Mouse (Mus musculus): ENCODE data around the gene Chrnd. TPM values are rescaled to one million over a fixed set of nuclear protein-coding genes. Genes with fewer than 3 reads are reported as not detected.

Gene Chrnd
- polyA plus RNA-seq, 1 experiment from 2014 or later: 0.17 TPM

DNA sequence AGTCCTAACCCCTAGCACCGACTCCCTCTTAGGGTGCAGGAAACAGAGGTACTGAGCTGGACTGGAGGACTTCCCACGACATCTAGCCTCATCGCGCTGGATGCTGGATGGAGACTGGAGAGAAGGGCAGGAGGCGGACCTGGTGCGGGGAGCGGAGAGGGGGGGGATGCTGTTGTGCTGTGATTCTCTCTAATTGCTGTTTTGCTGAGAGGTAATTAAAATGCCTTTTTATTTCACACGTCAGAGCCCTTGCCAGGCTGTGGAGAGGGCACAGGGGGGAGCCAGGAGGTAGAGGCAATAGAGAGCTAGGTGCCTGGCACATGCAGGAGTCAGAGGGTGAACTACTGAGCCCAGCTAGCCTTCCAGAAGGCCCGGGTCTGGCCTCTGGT is 25.6 kb upstream of the Chrnd start:
- Histone ChIP-seq H3K9me3 (replicated peaks; ENCODE audit: low read length) (no peaks in the 10 kb centered on the region), H3K27me3 (ENCODE audit: insufficient read depth, low read length) (peaks cover 4% of the 10 kb centered on the region; the same call in 1 of the 2 replicates), H3K4me3 (replicated peaks; ENCODE audit: low read depth, low read length) (no peak overlapping the region), H3K9ac (ENCODE audit: low read depth, low read length) (no peak overlapping the region), H3K4me1 (replicated peaks; ENCODE audit: insufficient read depth, low read length) (no peaks in the 10 kb centered on the region), H3K36me3 (ENCODE audit: insufficient read depth, low read length) (no peaks in the 10 kb centered on the region), H3K27ac (no peak overlapping the region), H3K4me2 (ENCODE audit: low read length) (no peak overlapping the region)
- no peak for TF ChIP-seq CTCF (IDR thresholded peaks at IDR 0.05; ENCODE audit: low read depth)
- DNase-seq (ENCODE audit: low spot score) (no peak), ATAC-seq (replicated peaks; ENCODE audit: low FRiP score, low read depth) (no peak)
- 42% methylated on average over 9 of the region's 9 CpGs for WGBS

DNA sequence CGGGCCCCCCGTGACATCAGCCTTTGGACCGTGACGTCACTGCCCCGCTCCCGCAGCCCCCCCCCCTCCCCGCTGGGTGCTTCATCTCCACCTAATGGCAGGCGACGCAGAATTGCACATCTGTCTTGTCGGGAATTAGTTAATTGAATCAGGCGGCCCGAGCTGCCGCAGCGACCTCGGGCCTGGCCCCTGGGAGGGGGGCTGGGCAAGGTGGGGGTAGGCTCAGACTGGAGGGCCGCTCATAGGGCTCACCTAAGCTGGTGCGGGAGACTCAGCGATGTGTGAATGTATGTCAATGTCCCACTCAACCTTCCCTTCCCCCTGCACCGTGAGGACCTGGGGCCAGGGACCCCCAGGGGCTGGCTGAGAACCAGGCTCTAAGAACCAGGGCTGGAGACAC is 19.9 kb upstream of the Chrnd start:
- peaks cover 10% of the 10 kb centered on the region for H3K27me3 ChIP-seq (ENCODE audit: insufficient read depth, low read length)
- DNase-seq (ENCODE audit: low spot score) (no peak), ATAC-seq (replicated peaks; ENCODE audit: low FRiP score, low read depth) (no peak; the same call in 1 of the 2 replicates)
- no peak overlapping the region for H3K4me3 ChIP-seq (replicated peaks; ENCODE audit: low read depth, low read length)
- no peaks in the 10 kb centered on the region for H3K9me3 ChIP-seq (replicated peaks; ENCODE audit: low read length)
- 14% methylated on average over 19 of the region's 19 CpGs for WGBS
- no peaks in the 10 kb centered on the region for H3K4me1 ChIP-seq (replicated peaks; ENCODE audit: insufficient read depth, low read length)
- no peak for TF ChIP-seq CTCF (IDR thresholded peaks at IDR 0.05; ENCODE audit: low read depth)
- 0 out of 2 replicates have a peak overlapping the region, but pooled peaks have one; percentile 4 for H3K9ac ChIP-seq (ENCODE audit: low read depth, low read length)
- H3K27ac ChIP-seq: no peak overlapping the region
- H3K4me2 ChIP-seq (ENCODE audit: low read length): no peak overlapping the region
- H3K36me3 ChIP-seq (ENCODE audit: insufficient read depth, low read length): no peaks in the 10 kb centered on the region

DNA sequence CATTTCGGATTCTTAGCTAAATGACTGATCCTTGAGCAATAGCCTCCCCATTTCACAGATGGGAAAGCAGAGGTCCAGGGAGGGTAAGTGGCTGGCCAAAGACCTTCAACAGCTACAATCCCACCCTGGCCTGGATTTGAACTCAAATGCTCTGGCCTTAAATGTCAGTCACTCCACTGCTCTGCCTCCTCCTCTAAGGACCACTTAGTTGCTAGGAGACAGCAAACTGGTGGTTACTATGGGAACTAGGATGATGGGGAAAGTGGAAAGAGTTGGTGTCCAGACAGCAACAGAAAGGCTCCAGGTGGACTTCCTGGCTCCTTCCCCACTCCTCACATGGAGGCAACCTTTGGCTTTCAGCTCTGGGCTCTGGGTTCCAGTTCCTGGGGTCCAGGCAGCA is 19.1 kb upstream of the Chrnd start:
- no peak overlapping the region for H3K9ac ChIP-seq (ENCODE audit: low read depth, low read length)
- no peak for TF ChIP-seq CTCF (IDR thresholded peaks at IDR 0.05; ENCODE audit: low read depth)
- WGBS: 97% methylated on average over 1 of the region's 1 CpGs

DNA sequence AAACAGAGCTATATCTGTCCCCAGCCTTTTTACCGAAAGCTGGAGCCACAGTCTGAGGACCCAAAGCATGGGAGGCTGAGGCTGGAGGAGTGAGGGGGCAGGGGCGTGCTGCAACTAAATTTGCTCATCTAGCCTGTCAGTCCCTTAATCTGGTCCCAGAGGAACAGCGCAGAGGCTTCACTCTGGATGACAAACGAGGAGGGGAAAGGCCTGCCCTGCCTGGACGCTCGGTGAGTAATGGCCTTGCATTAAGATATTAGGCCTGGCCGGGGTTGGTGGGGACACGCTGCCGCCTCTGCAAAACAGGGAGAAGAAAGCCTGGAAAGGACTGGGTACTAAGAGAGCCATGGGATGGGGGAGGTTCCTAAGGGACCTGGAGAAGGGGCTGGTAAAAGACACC is 18.1 kb upstream of the Chrnd start:
- Histone ChIP-seq H3K4me1 (replicated peaks; ENCODE audit: insufficient read depth, low read length) (no peaks in the 10 kb centered on the region), H3K4me2 (ENCODE audit: low read length) (no peak overlapping the region), H3K4me3 (replicated peaks; ENCODE audit: low read depth, low read length) (no peak overlapping the region), H3K9me3 (replicated peaks; ENCODE audit: low read length) (no peaks in the 10 kb centered on the region), H3K9ac (ENCODE audit: low read depth, low read length) (no peak overlapping the region), H3K36me3 (ENCODE audit: insufficient read depth, low read length) (no peaks in the 10 kb centered on the region), H3K27ac (no peak overlapping the region), H3K27me3 (ENCODE audit: insufficient read depth, low read length) (peaks cover 10% of the 10 kb centered on the region)
- DNase-seq (ENCODE audit: low spot score) (no peak), ATAC-seq (replicated peaks; ENCODE audit: low FRiP score, low read depth) (no peak)
- 38% methylated on average over 9 of the region's 9 CpGs for WGBS
- no peak for TF ChIP-seq CTCF (IDR thresholded peaks at IDR 0.05; ENCODE audit: low read depth)

More for the DNA sequence above, 19.1 kb upstream of the Chrnd start:
- Histone ChIP-seq H3K4me2 (ENCODE audit: low read length) (no peak overlapping the region), H3K27me3 (ENCODE audit: insufficient read depth, low read length) (peaks cover 10% of the 10 kb centered on the region), H3K4me3 (replicated peaks; ENCODE audit: low read depth, low read length) (no peak overlapping the region), H3K4me1 (replicated peaks; ENCODE audit: insufficient read depth, low read length) (no peaks in the 10 kb centered on the region), H3K27ac (no peak overlapping the region), H3K36me3 (ENCODE audit: insufficient read depth, low read length) (no peaks in the 10 kb centered on the region), H3K9me3 (replicated peaks; ENCODE audit: low read length) (no peaks in the 10 kb centered on the region)
- no peak for DNase-seq (ENCODE audit: low spot score)
- ATAC-seq (replicated peaks; ENCODE audit: low FRiP score, low read depth): no peak

DNA sequence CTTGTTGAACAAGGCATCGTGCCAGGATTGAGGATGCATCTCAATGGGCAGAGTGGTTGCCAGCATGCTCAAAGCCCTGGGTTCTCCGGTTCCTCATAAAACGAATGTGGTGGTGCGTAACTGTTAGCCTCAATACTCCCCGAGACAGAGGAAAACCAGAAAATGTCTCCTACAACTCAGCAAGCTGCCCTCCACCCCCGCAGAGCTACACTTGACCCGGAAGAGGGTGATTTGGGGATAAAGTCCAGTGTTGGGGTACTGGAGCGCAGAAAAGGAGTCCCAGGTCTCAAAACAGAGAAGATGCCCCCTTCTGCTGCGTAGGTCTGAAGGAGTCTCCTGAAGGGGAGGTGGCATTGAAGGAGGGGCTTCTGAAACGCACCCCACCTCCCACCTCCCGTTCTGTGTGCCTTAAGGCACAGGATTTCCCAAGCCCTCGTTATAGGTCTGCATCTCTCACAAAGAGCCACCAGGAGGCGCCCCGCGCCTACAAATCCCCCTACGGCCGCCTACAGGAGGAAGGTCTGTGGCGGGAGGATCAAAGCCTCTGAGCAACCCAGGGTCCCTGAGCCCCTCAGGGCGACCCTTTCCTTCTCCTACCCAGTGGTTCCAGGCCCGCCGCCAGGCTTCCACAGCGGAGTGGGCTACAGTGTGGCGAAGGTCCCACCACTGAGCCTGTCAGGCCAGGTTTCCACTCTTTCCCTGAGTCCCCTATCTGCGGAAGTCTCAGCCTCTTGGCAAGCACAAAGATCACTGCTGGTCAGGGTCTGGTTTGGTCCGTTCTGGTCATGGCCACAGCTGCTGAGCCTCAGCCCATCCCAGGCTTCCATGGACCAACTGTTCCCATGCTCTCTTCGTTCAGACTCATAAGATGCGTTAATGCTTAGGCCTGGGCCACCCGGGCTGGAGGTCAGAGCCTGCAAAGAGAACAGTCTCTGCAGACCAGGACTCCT is 16.1 kb upstream of the Chrnd start:
- ATAC-seq (replicated peaks; ENCODE audit: low FRiP score, low read depth) (peak; percentile 18; the same call in 1 of the 2 replicates), DNase-seq (ENCODE audit: low spot score) (peak; percentile 85)
- no peak overlapping the region for H3K27ac ChIP-seq
- no peaks in the 10 kb centered on the region for H3K4me1 ChIP-seq (replicated peaks; ENCODE audit: insufficient read depth, low read length)
- H3K36me3 ChIP-seq (ENCODE audit: insufficient read depth, low read length): no peaks in the 10 kb centered on the region
- peak; percentile 79 for TF ChIP-seq CTCF (IDR thresholded peaks at IDR 0.05; ENCODE audit: low read depth)
- H3K27me3 ChIP-seq (ENCODE audit: insufficient read depth, low read length): peaks cover 10% of the 10 kb centered on the region
- H3K9ac ChIP-seq (ENCODE audit: low read depth, low read length): no peak overlapping the region
- H3K4me2 ChIP-seq (ENCODE audit: low read length): peak overlapping the region; percentile 9
- H3K4me3 ChIP-seq (replicated peaks; ENCODE audit: low read depth, low read length): no peak overlapping the region
- 20% methylated on average over 28 of the region's 28 CpGs for WGBS
- no peaks in the 10 kb centered on the region for H3K9me3 ChIP-seq (replicated peaks; ENCODE audit: low read length)

DNA sequence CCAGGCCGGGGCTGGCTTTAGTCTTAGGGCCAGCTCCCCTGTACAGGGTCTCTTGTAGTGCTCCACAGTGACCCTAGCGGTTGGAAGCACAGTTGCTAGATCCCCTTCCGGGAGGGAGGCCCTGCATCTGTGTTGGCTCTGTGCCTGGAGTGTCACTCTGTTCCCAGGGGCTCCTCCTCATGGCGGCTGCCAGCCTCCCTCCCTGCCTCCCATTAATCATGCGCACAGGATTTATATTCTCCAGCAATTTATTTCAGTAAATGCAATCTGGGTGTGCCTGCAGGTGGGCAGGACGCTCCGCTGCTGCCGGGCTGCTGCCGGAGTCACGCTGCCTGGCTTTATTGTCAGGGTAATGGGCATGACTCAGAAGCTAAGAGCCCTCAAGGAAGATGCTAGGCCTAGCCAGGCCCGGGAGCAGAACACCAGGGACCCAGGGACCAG is 14.5 kb upstream of the Chrnd start:
- peak; percentile 64 for TF ChIP-seq CTCF (IDR thresholded peaks at IDR 0.05; ENCODE audit: low read depth)
- WGBS: 3% methylated on average over 11 of the region's 11 CpGs
- H3K4me1 ChIP-seq (replicated peaks; ENCODE audit: insufficient read depth, low read length): no peaks in the 10 kb centered on the region
- no peaks in the 10 kb centered on the region for H3K9me3 ChIP-seq (replicated peaks; ENCODE audit: low read length)
- no peak overlapping the region for H3K27ac ChIP-seq
- H3K27me3 ChIP-seq (ENCODE audit: insufficient read depth, low read length): peaks cover 5% of the 10 kb centered on the region; the same call in 1 of the 2 replicates
- H3K9ac ChIP-seq (ENCODE audit: low read depth, low read length): no peak overlapping the region
- ATAC-seq (replicated peaks; ENCODE audit: low FRiP score, low read depth): peak; percentile 80
- DNase-seq (ENCODE audit: low spot score): peak; percentile 93
- no peaks in the 10 kb centered on the region for H3K36me3 ChIP-seq (ENCODE audit: insufficient read depth, low read length)
- H3K4me3 ChIP-seq (replicated peaks; ENCODE audit: low read depth, low read length): no peak overlapping the region
- no peak overlapping the region for H3K4me2 ChIP-seq (ENCODE audit: low read length)

All from kidney, postnatal 0 days (tissue).